Comparison of ENCODE assay signal across 9 mouse cellular contexts in genomic region chr15:82065511-82065910, GRCm38 (mm10). TPM values are rescaled to one million over a fixed set of nuclear protein-coding genes. Genes with fewer than 3 reads are reported as not detected.
DNase-seq lines count a peak whose midpoint lies in the region; ATAC-seq and TF ChIP-seq lines count a peak whose summit lies in the region.
"Had no signal": no experiment of that assay in that cellular context is flagged by ENCODE, and none has a peak within 500 bp of the region (broad histone marks: within the 10 kb centered on the region; RNA-seq: fewer than 3 reads in every experiment).

No protein-coding gene starts in this region.

- no peaks in the 10 kb centered on the region for H3K36me3 ChIP-seq in heart, embryonic 11.5 days (ENCODE audit: control insufficient read depth, insufficient read depth, low read length)
- H3K36me3 ChIP-seq in embryonic facial prominence, embryonic 13.5 days: no peaks in the 10 kb centered on the region
- no peaks in the 10 kb centered on the region for H3K36me3 ChIP-seq in hindbrain, embryonic 13.5 days
- H3K36me3 ChIP-seq in midbrain, embryonic 13.5 days: no peaks in the 10 kb centered on the region
- no peaks in the 10 kb centered on the region for H3K36me3 ChIP-seq in stomach, postnatal 0 days (ENCODE audit: control insufficient read depth, insufficient read depth, low read length)

- TF ChIP-seq CTCF in bone marrow, adult 2 months (IDR thresholded peaks at IDR 0.05; ENCODE audit: control insufficient read depth, insufficient read depth, low read length): peak; percentile 59
- TF ChIP-seq CTCF in stomach, postnatal 0 days (IDR thresholded peaks at IDR 0.05; ENCODE audit: low read depth): peak; percentile 87

- no peak; the same call in 1 of the 2 replicates for ATAC-seq in heart, embryonic 11.5 days (replicated peaks; ENCODE audit: insufficient number of reproducible peaks, low FRiP score, low TSS enrichment)
- ATAC-seq in embryonic facial prominence, embryonic 13.5 days (ENCODE audit: insufficient number of reproducible peaks, insufficient read depth, low FRiP score, low TSS enrichment, low read depth): no peak
- no peak for ATAC-seq in hindbrain, embryonic 13.5 days (ENCODE audit: low FRiP score)
- ATAC-seq in midbrain, embryonic 13.5 days: peak; percentile 58; the same call in 1 of the 2 replicates
- peak; percentile 78 for ATAC-seq in stomach, postnatal 0 days (ENCODE audit: low FRiP score, low TSS enrichment)

- H3K9ac ChIP-seq in heart, embryonic 11.5 days (ENCODE audit: low read depth, low read length): no peak overlapping the region
- H3K9ac ChIP-seq in embryonic facial prominence, embryonic 13.5 days: 0 out of 2 replicates have a peak overlapping the region, but pooled peaks have one; percentile 21
- H3K9ac ChIP-seq in hindbrain, embryonic 13.5 days: 0 out of 2 replicates have a peak overlapping the region, but pooled peaks have one; percentile 29
- no peak overlapping the region for H3K9ac ChIP-seq in midbrain, embryonic 13.5 days (replicated peaks)
- no peak overlapping the region for H3K9ac ChIP-seq in stomach, postnatal 0 days (ENCODE audit: low read length)

- 17% methylated on average over 7 of the region's 7 CpGs for WGBS in heart, embryonic 11.5 days (ENCODE audit: insufficient replicate concordance)
- WGBS in bone marrow, adult 2 months: 15% methylated on average over 7 of the region's 7 CpGs
- 21% methylated on average over 7 of the region's 7 CpGs for WGBS in embryonic facial prominence, embryonic 13.5 days
- 16% methylated on average over 7 of the region's 7 CpGs for WGBS in hindbrain, embryonic 13.5 days
- 21% methylated on average over 7 of the region's 7 CpGs for WGBS in midbrain, embryonic 13.5 days
- 14% methylated on average over 7 of the region's 7 CpGs for WGBS in stomach, postnatal 0 days

- no peak for TF ChIP-seq POLR2A in bone marrow, adult 2 months (IDR thresholded peaks at IDR 0.05; ENCODE audit: borderline replicate concordance, control insufficient read depth, low read depth, low read length)

- no peak for TF ChIP-seq EP300 in stomach, postnatal 0 days (optimal IDR thresholded peaks at IDR 0.05)

- peak; percentile 72 to 89 for DNase-seq in heart, adult 18-20 months
- DNase-seq in layer of hippocampus, postnatal 14 days (ENCODE audit: low spot score in 2 of 2): peak; percentile 65 to 88
- DNase-seq in stomach, postnatal 0 days (ENCODE audit: low spot score): peak; percentile 72

- H3K4me3 ChIP-seq in heart, embryonic 11.5 days (ENCODE audit: low read depth, low read length): no peak overlapping the region
- no peak overlapping the region for H3K4me3 ChIP-seq in bone marrow, adult 2 months (replicated peaks; ENCODE audit: control insufficient read depth, low read depth, low read length)
- no peak overlapping the region for H3K4me3 ChIP-seq in embryonic facial prominence, embryonic 13.5 days
- H3K4me3 ChIP-seq in hindbrain, embryonic 13.5 days: no peak overlapping the region
- no peak overlapping the region for H3K4me3 ChIP-seq in midbrain, embryonic 13.5 days (replicated peaks)
- no peak overlapping the region for H3K4me3 ChIP-seq in stomach, postnatal 0 days (ENCODE audit: low read depth, low read length)

- peaks cover 3% of the 10 kb centered on the region; the same call in 1 of the 2 replicates for H3K9me3 ChIP-seq in heart, embryonic 11.5 days (replicated peaks; ENCODE audit: control insufficient read depth, low read length)
- no peaks in the 10 kb centered on the region for H3K9me3 ChIP-seq in embryonic facial prominence, embryonic 13.5 days
- H3K9me3 ChIP-seq in hindbrain, embryonic 13.5 days: no peaks in the 10 kb centered on the region
- H3K9me3 ChIP-seq in midbrain, embryonic 13.5 days: no peaks in the 10 kb centered on the region
- H3K9me3 ChIP-seq in stomach, postnatal 0 days (ENCODE audit: control insufficient read depth, low read length): no peaks in the 10 kb centered on the region

- peaks cover 66% of the 10 kb centered on the region for H3K27me3 ChIP-seq in heart, embryonic 11.5 days (ENCODE audit: control insufficient read depth, insufficient read depth, low read length)
- peaks cover 59% of the 10 kb centered on the region for H3K27me3 ChIP-seq in embryonic facial prominence, embryonic 13.5 days
- peaks cover 69% of the 10 kb centered on the region for H3K27me3 ChIP-seq in hindbrain, embryonic 13.5 days
- H3K27me3 ChIP-seq in midbrain, embryonic 13.5 days: peaks cover 32% of the 10 kb centered on the region
- H3K27me3 ChIP-seq in stomach, postnatal 0 days (ENCODE audit: control insufficient read depth, insufficient read depth, low read length): peaks cover 10% of the 10 kb centered on the region; the same call in 1 of the 2 replicates

- no peak overlapping the region for H3K27ac ChIP-seq in heart, embryonic 11.5 days (ENCODE audit: low read depth, low read length)
- no peak overlapping the region for H3K27ac ChIP-seq in bone marrow, adult 2 months (ENCODE audit: control insufficient read depth, insufficient read depth, low read depth, low read length, poor library complexity)
- no peak overlapping the region for H3K27ac ChIP-seq in embryonic facial prominence, embryonic 13.5 days
- H3K27ac ChIP-seq in hindbrain, embryonic 13.5 days: no peak overlapping the region
- H3K27ac ChIP-seq in midbrain, embryonic 13.5 days: no peak overlapping the region
- no peak overlapping the region for H3K27ac ChIP-seq in stomach, postnatal 0 days (replicated peaks)
- H3K27ac ChIP-seq: macrophage had no signal

- no peak overlapping the region for H3K4me2 ChIP-seq in heart, embryonic 11.5 days
- 0 out of 2 replicates have a peak overlapping the region, but pooled peaks have one; percentile 18 for H3K4me2 ChIP-seq in embryonic facial prominence, embryonic 13.5 days
- H3K4me2 ChIP-seq in hindbrain, embryonic 13.5 days: no peak overlapping the region
- no peak overlapping the region for H3K4me2 ChIP-seq in midbrain, embryonic 13.5 days (replicated peaks)
- H3K4me2 ChIP-seq in stomach, postnatal 0 days (replicated peaks; ENCODE audit: low read depth): no peak overlapping the region

- H3K4me1 ChIP-seq in heart, embryonic 11.5 days (ENCODE audit: control insufficient read depth, insufficient read depth, low read length): no peaks in the 10 kb centered on the region
- no peaks in the 10 kb centered on the region for H3K4me1 ChIP-seq in bone marrow, adult 2 months (ENCODE audit: control insufficient read depth, insufficient read depth, low read length)
- peaks cover 17% of the 10 kb centered on the region for H3K4me1 ChIP-seq in embryonic facial prominence, embryonic 13.5 days
- H3K4me1 ChIP-seq in hindbrain, embryonic 13.5 days (replicated peaks): peaks cover 6% of the 10 kb centered on the region; the same call in 1 of the 2 replicates
- H3K4me1 ChIP-seq in midbrain, embryonic 13.5 days (replicated peaks): 0 out of 2 replicates have a peak, but pooled peaks cover 4% of the 10 kb centered on the region
- H3K4me1 ChIP-seq in stomach, postnatal 0 days (replicated peaks; ENCODE audit: control insufficient read depth, insufficient read depth): no peaks in the 10 kb centered on the region

RNA-seq across cellular contexts. Expression of gene Mei1, which starts 4.3 kb away (rescaled TPM):
- not detected for total RNA-seq in heart, adult 18-20 months (2021)
- polyA plus RNA-seq in heart, embryonic 11.5 days (2014; fragmentation: Nextera tagmentation; extraction: Ambion mirVana): not detected in 2 replicates
- polyA plus RNA-seq in bone marrow, adult 2 months (2011; ENCODE audit: insufficient read depth, insufficient read length, low replicate concordance, missing spikeins): not detected in 2 replicates
- polyA plus RNA-seq in embryonic facial prominence, embryonic 13.5 days (2015; fragmentation: Nextera tagmentation; extraction: Ambion mirVana): 0.15 TPM in 1 of 2 replicates, not detected in the other
- 0.05 TPM in 1 of 2 replicates, not detected in the other for polyA plus RNA-seq in hindbrain, embryonic 13.5 days (2015; fragmentation: Nextera tagmentation; extraction: Ambion mirVana)
- total RNA-seq in layer of hippocampus, postnatal 14 days (2021): under 1 TPM; 0.18 to 0.31 TPM
- 0.05 TPM in 1 of 2 replicates, not detected in the other for polyA plus RNA-seq in midbrain, embryonic 13.5 days (2015; fragmentation: Nextera tagmentation; extraction: Ambion mirVana)
- 0.02 and 0.04 TPM in 2 replicates for polyA plus RNA-seq in stomach, postnatal 0 days (2015; fragmentation: Nextera tagmentation; extraction: Ambion mirVana)
- polyA plus RNA-seq: macrophage had no signal

RNA-seq across cellular contexts. Expression of gene 4930407I10Rik, which starts 6.6 kb away (rescaled TPM):
- not detected for total RNA-seq in heart, adult 18-20 months (2021)
- not detected in 2 replicates for polyA plus RNA-seq in heart, embryonic 11.5 days (2014; fragmentation: Nextera tagmentation; extraction: Ambion mirVana)
- polyA plus RNA-seq in bone marrow, adult 2 months (2011; ENCODE audit: insufficient read depth, insufficient read length, low replicate concordance, missing spikeins): not detected in 2 replicates
- 0.08 TPM in 1 of 2 replicates, not detected in the other for polyA plus RNA-seq in embryonic facial prominence, embryonic 13.5 days (2015; fragmentation: Nextera tagmentation; extraction: Ambion mirVana)
- not detected in 2 replicates for polyA plus RNA-seq in hindbrain, embryonic 13.5 days (2015; fragmentation: Nextera tagmentation; extraction: Ambion mirVana)
- total RNA-seq in layer of hippocampus, postnatal 14 days (2021): not detected
- polyA plus RNA-seq in midbrain, embryonic 13.5 days (2015; fragmentation: Nextera tagmentation; extraction: Ambion mirVana): not detected in 2 replicates
- 0.04 TPM in 1 of 2 replicates, not detected in the other for polyA plus RNA-seq in stomach, postnatal 0 days (2015; fragmentation: Nextera tagmentation; extraction: Ambion mirVana)
- polyA plus RNA-seq: macrophage had no signal

RNA-seq across cellular contexts. Expression of gene Snu13, which starts 18.1 kb away (rescaled TPM):
- total RNA-seq in heart, adult 18-20 months (2021): 10 to 100 TPM; 47.3 to 53.5 TPM
- 193 and 203 TPM in 2 replicates for polyA plus RNA-seq in heart, embryonic 11.5 days (2014; fragmentation: Nextera tagmentation; extraction: Ambion mirVana)
- 119 and 144 TPM in 2 replicates for polyA plus RNA-seq in bone marrow, adult 2 months (2011; ENCODE audit: insufficient read depth, insufficient read length, low replicate concordance, missing spikeins)
- polyA plus RNA-seq in embryonic facial prominence, embryonic 13.5 days (2015; fragmentation: Nextera tagmentation; extraction: Ambion mirVana): 281 and 331 TPM in 2 replicates
- 225 and 241 TPM in 2 replicates for polyA plus RNA-seq in hindbrain, embryonic 13.5 days (2015; fragmentation: Nextera tagmentation; extraction: Ambion mirVana)
- total RNA-seq in layer of hippocampus, postnatal 14 days (2021): 10 to 100 TPM; 93.0 to 98.4 TPM
- polyA plus RNA-seq in midbrain, embryonic 13.5 days (2015; fragmentation: Nextera tagmentation; extraction: Ambion mirVana): 222 and 230 TPM in 2 replicates
- 130 and 133 TPM in 2 replicates for polyA plus RNA-seq in stomach, postnatal 0 days (2015; fragmentation: Nextera tagmentation; extraction: Ambion mirVana)

RNA-seq across cellular contexts. Expression of gene Desi1, which starts 31.8 kb away (rescaled TPM):
- 10 to 100 TPM; 25.1 to 29.0 TPM for total RNA-seq in heart, adult 18-20 months (2021)
- polyA plus RNA-seq in heart, embryonic 11.5 days (2014; fragmentation: Nextera tagmentation; extraction: Ambion mirVana): 23.8 TPM in 2 replicates
- polyA plus RNA-seq in bone marrow, adult 2 months (2011; ENCODE audit: insufficient read depth, insufficient read length, low replicate concordance, missing spikeins): 12.5 and 22.7 TPM in 2 replicates
- polyA plus RNA-seq in embryonic facial prominence, embryonic 13.5 days (2015; fragmentation: Nextera tagmentation; extraction: Ambion mirVana): 25.8 and 28.6 TPM in 2 replicates
- polyA plus RNA-seq in hindbrain, embryonic 13.5 days (2015; fragmentation: Nextera tagmentation; extraction: Ambion mirVana): 42.2 and 45.1 TPM in 2 replicates
- total RNA-seq in layer of hippocampus, postnatal 14 days (2021): 100 to 1,000 TPM; 115 to 119 TPM
- polyA plus RNA-seq in midbrain, embryonic 13.5 days (2015; fragmentation: Nextera tagmentation; extraction: Ambion mirVana): 37.5 and 42.7 TPM in 2 replicates
- polyA plus RNA-seq in stomach, postnatal 0 days (2015; fragmentation: Nextera tagmentation; extraction: Ambion mirVana): 20.8 and 22.8 TPM in 2 replicates

Comparison
In these comparisons a context has a peak if more than half of its experiments do, and no peak if none do; other contexts are left out.
1. ATAC-seq: peak in midbrain, embryonic 13.5 days (single experiment) and stomach, postnatal 0 days (single experiment); none in heart, embryonic 11.5 days (single experiment), embryonic facial prominence, embryonic 13.5 days (single experiment) and hindbrain, embryonic 13.5 days (single experiment).
2. H3K9ac ChIP-seq: peak in embryonic facial prominence, embryonic 13.5 days (single experiment) and hindbrain, embryonic 13.5 days (single experiment); none in heart, embryonic 11.5 days (single experiment), midbrain, embryonic 13.5 days (single experiment) and stomach, postnatal 0 days (single experiment).
3. Peak in every context shown above with its lines, with median percentiles within 50 percentile points of each other: DNase-seq.